Mouse (Mus musculus) lung, embryonic 16.5 days (tissue): Measurements from ENCODE around the gene Fmn2. TPM values are rescaled to one million over a fixed set of nuclear protein-coding genes. Genes with fewer than 3 reads are reported as not detected.

ENCODE experiments used
- ATAC-seq: fragments of 200-750 bp; cut with Nextera tagmentation; 2 replicates; pipeline ENCODE4 v1.8.0; 2017; ENCODE audit warnings: low read depth, mild to moderate bottlenecking, moderate library complexity
- H3K27ac ChIP-seq: fragments of 300-500 bp; sonication (generic); 2 replicates; pipeline ENCODE4 v1.5.1; 2014; ENCODE audit warnings: mild to moderate bottlenecking, control low read depth, low read length
- H3K27me3 ChIP-seq: fragments of 300-500 bp; sonication (generic); 2 replicates; pipeline ENCODE4 v1.6.1; 2014; ENCODE audit warnings: low read depth, low read length, mixed read lengths; ENCODE audit not compliant: control insufficient read depth, insufficient read depth
- H3K36me3 ChIP-seq: fragments of 300-500 bp; sonication (generic); 2 replicates; pipeline ENCODE4 v1.6.1; 2014; ENCODE audit warnings: low read length; ENCODE audit not compliant: control insufficient read depth, insufficient read depth
- H3K4me1 ChIP-seq: fragments of 300-500 bp; sonication (generic); replicated peaks from 2 replicates; pipeline ENCODE4 v1.6.1; 2014; ENCODE audit warnings: low read length, mixed read lengths; ENCODE audit not compliant: control insufficient read depth, insufficient read depth
- H3K4me2 ChIP-seq: fragments of 300-500 bp; sonication (generic); 2 replicates; pipeline ENCODE4 v1.6.1; 2014; ENCODE audit warnings: low read depth, low read length, control low read depth
- H3K4me3 ChIP-seq: fragments of 300-500 bp; sonication (generic); 2 replicates; pipeline ENCODE4 v1.5.1; 2014; ENCODE audit warnings: mild to moderate bottlenecking, low read length, control low read depth
- H3K9ac ChIP-seq: fragments of 300-500 bp; sonication (generic); 2 replicates; pipeline ENCODE4 v1.6.1; 2014; ENCODE audit warnings: low read length, control low read depth
- H3K9me3 ChIP-seq: fragments of 300-500 bp; sonication (generic); 2 replicates; pipeline ENCODE4 v1.6.1; 2016; ENCODE audit warnings: low read length; ENCODE audit not compliant: control insufficient read depth
- WGBS: fragments of 180-500 bp; shearing (Covaris S2); extraction: QIAGEN DNeasy Blood & Tissue Kit; methylation state at CpG from one replicate; pipeline ENCODE4 v1.1.7; 2014; 5-methylcytosine and 5-hydroxymethylcytosine counted together
- polyA plus RNA-seq: library from polyadenylated mRNA; unstranded; fragments of >200 nt; fragmentation: Nextera tagmentation; extraction: Ambion mirVana; gene quantifications from 2 replicates; pipeline ENCODE4 v1.2.1, GENCODE M21; 2015

Fmn2 gene
- polyA plus RNA-seq, 1 experiment from 2014 or later = 0.19 TPM

DNA sequence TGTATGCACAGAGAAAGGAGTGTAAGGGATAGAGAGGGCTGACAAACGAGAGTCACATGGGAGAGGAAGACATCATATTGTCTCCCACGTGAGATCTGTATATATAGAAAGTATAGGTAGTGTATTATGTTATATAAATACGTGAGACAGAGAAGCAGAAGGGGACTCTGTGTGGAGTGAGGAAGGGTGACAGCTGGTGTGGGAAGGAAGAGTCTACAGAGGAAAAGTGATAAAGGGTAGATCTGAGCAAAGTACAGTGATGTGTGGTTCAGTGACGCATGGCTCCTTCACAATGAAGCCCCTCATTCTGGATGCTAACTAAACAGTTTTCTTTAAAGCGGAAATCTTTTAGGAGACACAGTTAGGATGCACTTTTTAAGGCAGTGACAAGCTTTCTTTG lies 46.7 kb downstream of the Fmn2 start:
- H3K9me3 ChIP-seq = no peaks in the 10 kb centered on the region
- no peaks in the 10 kb centered on the region for H3K27me3 ChIP-seq
- no peaks in the 10 kb centered on the region for H3K36me3 ChIP-seq
- no peak overlapping the region for H3K4me3 ChIP-seq
- H3K9ac ChIP-seq = no peak overlapping the region
- no peak overlapping the region for H3K27ac ChIP-seq
- no peaks in the 10 kb centered on the region for H3K4me1 ChIP-seq
- no peak overlapping the region for H3K4me2 ChIP-seq
- ATAC-seq = no peak; the same call in 1 of the 2 replicates
- WGBS = 68% methylated on average over 5 of the region's 5 CpGs

DNA sequence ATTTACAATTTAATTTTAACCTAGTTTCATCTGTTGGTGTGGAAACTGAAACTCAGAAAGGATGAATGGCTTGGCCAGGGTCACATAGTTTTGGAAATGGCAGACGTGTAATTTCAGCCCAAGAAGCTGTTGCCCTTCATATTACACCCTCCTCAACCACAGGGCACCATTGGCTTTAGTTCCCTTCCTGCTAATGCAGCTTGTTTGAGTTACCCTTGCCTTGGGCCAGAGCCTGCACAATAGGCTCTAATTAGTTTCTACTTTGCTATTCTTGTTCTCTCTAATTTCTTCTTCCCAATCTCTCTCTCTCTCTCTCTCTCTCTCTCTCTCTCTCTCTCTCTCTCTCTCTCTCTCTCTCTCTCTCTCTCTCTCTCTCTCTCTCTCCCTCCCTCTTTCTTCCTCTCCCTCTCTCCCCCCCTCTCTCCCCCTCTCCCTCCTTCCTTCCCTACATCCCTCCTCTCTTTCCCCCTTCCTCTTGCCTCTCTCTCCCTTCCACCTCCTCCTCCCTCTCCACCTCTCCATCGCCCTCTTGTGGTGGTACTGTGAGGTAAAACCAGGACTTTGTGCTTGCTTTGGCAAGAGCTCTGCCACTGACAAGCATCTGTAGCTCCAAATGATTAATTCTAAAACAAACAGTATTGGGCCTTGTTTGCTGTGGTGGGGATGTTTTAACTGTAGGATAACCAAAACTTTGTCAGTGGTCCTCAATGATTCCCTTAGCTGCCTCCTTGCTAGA lies 51.8 kb downstream of the Fmn2 start:
- no peaks in the 10 kb centered on the region for H3K36me3 ChIP-seq
- no peak overlapping the region for H3K9ac ChIP-seq
- H3K4me2 ChIP-seq = no peak overlapping the region
- H3K4me1 ChIP-seq = no peaks in the 10 kb centered on the region
- ATAC-seq = no peak
- no peaks in the 10 kb centered on the region for H3K9me3 ChIP-seq
- no peak overlapping the region for H3K4me3 ChIP-seq
- 18% methylated on average over 2 of the region's 2 CpGs for WGBS
- H3K27me3 ChIP-seq = no peaks in the 10 kb centered on the region
- no peak overlapping the region for H3K27ac ChIP-seq

DNA sequence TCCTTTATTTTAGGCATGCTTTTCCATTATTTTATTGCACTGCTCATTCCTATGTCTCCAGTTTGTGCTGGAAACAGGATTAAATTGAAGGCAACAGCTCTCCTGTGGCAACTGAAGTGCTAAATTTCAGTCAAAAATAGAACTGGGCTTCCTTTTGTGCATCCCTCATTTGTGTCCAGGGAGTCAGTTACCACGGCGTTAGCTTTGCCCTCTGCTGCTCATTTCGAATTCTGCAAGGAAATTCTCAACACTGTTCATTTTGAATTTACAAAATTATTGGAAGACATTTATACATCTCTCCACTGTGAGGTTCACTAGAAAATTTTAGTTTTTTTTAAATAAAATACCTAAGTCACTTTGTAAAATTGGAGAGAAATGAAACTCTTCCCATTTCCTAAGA lies 53.8 kb downstream of the Fmn2 start:
- Histone ChIP-seq H3K4me3 (no peak overlapping the region), H3K27ac (no peak overlapping the region), H3K4me1 (no peaks in the 10 kb centered on the region), H3K4me2 (no peak overlapping the region), H3K9me3 (no peaks in the 10 kb centered on the region), H3K27me3 (no peaks in the 10 kb centered on the region), H3K36me3 (no peaks in the 10 kb centered on the region), H3K9ac (no peak overlapping the region)
- 75% methylated on average over 3 of the region's 3 CpGs for WGBS
- ATAC-seq = no peak

DNA sequence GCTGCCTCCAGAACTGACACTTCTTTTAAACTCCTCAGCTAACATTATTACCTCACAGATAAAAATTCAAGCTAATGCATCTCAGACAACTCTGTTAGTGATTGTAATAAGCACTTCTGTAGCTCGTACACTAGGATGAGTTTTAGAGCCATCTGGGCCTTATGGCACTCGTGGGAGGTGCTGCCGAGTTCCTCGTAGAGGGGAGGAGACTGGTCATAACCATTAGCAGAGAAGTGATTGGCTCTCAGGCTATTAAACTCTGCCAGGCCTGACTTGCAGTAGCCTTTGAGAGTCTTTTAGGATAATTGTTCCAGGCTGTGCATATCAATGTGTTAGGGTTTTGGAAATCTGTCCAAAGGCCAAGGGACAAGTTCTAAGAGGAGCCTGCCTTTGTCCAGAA lies 55.6 kb downstream of the Fmn2 start:
- no peak overlapping the region for H3K4me2 ChIP-seq
- no peaks in the 10 kb centered on the region for H3K4me1 ChIP-seq
- 58% methylated on average over 4 of the region's 4 CpGs for WGBS
- H3K27ac ChIP-seq = no peak overlapping the region
- H3K9ac ChIP-seq = no peak overlapping the region
- no peaks in the 10 kb centered on the region for H3K9me3 ChIP-seq
- H3K27me3 ChIP-seq = no peaks in the 10 kb centered on the region
- H3K36me3 ChIP-seq = no peaks in the 10 kb centered on the region
- ATAC-seq = no peak
- no peak overlapping the region for H3K4me3 ChIP-seq

DNA sequence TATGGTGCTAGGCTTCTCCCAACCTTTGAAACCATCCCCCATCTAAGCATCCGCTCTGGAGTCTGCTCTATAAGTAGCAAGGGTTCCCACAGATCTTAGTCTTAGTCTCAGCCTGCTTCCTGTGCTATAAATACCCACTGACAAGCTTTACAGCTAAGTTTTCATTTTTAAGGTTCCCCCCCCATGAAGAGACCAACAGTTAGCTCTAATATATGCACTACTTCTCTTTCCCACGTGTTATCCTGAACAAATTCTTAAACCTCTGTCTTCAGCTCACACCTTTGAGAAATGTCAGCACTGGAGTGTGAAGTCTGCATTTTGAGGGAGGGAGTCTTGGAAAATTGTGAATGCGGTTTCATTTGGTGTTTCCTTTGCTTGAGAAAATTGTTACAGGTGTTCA lies 56.2 kb downstream of the Fmn2 start:
- ATAC-seq = no peak

DNA sequence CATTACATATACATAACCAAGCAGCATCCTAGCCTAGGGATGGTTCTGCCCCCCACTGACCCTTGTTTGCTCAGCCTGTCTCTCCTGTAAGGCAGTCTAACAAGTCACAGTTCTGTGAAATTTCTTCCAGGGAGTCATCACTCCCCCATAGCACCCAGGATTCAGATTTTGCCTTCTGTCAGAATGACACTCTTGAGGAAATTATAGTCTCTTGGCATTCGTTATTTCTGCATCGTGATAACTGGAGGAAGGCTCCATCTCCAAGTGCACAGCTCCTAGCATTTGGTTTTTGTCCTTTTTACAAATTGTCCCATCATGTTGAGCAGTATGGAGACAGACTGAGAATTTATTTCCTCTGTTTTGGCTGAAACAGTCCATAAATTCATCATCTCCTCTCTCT lies 56.9 kb downstream of the Fmn2 start:
- WGBS = 81% methylated on average over 2 of the region's 2 CpGs

More for the DNA sequence above, 56.2 kb downstream of the Fmn2 start:
- no peak overlapping the region for H3K4me2 ChIP-seq
- H3K36me3 ChIP-seq = no peaks in the 10 kb centered on the region
- no peaks in the 10 kb centered on the region for H3K4me1 ChIP-seq
- no peaks in the 10 kb centered on the region for H3K9me3 ChIP-seq
- H3K4me3 ChIP-seq = no peak overlapping the region
- no peaks in the 10 kb centered on the region for H3K27me3 ChIP-seq
- WGBS = 49% methylated on average over 3 of the region's 3 CpGs
- no peak overlapping the region for H3K27ac ChIP-seq
- H3K9ac ChIP-seq = no peak overlapping the region

DNA sequence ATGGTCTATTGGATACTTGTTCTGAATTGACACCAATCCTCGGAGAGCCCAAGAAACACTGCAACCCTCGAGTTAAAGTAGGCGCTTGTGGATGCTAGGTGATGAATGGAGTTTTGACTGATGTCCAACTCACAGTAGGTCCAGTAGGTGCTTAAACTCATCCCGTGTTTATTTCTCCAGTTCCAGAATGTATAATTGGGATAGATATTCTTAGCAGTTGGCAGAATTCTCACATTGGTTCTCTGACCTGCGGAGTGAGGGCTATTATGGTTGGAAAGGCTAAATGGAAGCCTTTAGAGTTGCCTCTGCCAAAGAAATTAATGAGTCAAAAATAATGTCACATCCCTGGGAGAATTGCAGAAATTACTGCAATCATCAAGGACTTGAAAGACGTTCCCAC lies 62.9 kb downstream of the Fmn2 start:
- ATAC-seq = no peak
- 82% methylated on average over 6 of the region's 6 CpGs for WGBS
- Histone ChIP-seq H3K9me3 (no peaks in the 10 kb centered on the region), H3K9ac (no peak overlapping the region), H3K27me3 (no peaks in the 10 kb centered on the region), H3K4me3 (no peak overlapping the region), H3K4me2 (no peak overlapping the region), H3K27ac (no peak overlapping the region), H3K4me1 (no peaks in the 10 kb centered on the region), H3K36me3 (no peaks in the 10 kb centered on the region)

More for the DNA sequence above, 56.9 kb downstream of the Fmn2 start:
- H3K4me2 ChIP-seq = no peak overlapping the region
- no peak overlapping the region for H3K27ac ChIP-seq
- no peaks in the 10 kb centered on the region for H3K27me3 ChIP-seq
- H3K9ac ChIP-seq = no peak overlapping the region
- H3K4me3 ChIP-seq = no peak overlapping the region
- ATAC-seq = no peak
- no peaks in the 10 kb centered on the region for H3K36me3 ChIP-seq
- no peaks in the 10 kb centered on the region for H3K4me1 ChIP-seq
- no peaks in the 10 kb centered on the region for H3K9me3 ChIP-seq

DNA sequence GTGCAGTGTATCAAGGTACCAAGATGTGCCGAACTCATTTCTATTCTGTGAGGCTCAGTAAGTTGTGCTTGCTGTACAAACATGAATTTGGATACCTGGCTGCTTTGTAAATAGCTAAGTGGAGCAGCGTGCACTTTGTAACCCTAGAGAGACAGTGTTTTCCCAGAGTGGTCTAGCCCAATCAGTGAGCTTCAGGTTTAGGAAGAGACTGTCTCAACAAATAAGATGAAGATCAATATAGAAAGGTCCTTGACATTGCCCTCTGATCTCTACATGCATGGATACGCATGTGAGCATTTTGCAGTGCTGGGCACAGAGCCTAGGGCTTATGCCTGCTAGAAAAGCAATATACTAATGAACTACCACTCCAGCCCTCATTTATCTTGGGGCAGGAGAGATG lies 67.0 kb downstream of the Fmn2 start:
- no peak overlapping the region for H3K4me2 ChIP-seq
- H3K9me3 ChIP-seq = no peaks in the 10 kb centered on the region
- no peak overlapping the region for H3K27ac ChIP-seq
- no peaks in the 10 kb centered on the region for H3K27me3 ChIP-seq
- no peaks in the 10 kb centered on the region for H3K36me3 ChIP-seq
- H3K4me3 ChIP-seq = no peak overlapping the region
- H3K9ac ChIP-seq = no peak overlapping the region
- ATAC-seq = no peak
- WGBS = 63% methylated on average over 3 of the region's 3 CpGs
- no peaks in the 10 kb centered on the region for H3K4me1 ChIP-seq

DNA sequence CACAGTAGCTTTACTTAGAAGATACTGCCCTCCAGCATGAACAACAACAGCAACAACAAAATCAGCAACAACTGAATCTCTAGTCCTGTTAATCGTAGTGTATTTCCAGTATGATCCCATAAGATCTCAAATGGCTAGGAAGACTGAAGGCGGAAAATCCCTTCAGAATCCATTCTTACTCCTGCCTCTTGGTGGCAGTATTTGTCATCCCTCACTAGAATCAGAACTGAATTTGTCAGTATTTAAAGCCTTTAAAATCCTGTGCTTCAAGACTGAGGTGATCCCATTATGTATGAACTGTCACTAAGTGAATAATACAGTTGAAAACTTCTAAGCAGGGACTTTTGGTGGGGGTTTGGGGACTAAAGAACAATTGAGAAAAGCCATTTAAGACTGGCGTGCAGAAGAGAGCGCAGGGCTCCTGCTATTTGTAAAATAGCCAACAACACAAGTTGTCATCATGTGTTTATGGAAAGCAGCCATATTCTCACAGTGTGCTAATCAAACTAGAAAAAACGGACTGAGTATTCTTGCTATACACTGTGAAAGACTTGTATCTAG lies 90.9 kb downstream of the Fmn2 start:
- Histone ChIP-seq H3K4me1 (no peaks in the 10 kb centered on the region), H3K36me3 (no peaks in the 10 kb centered on the region), H3K27me3 (no peaks in the 10 kb centered on the region), H3K27ac (no peak overlapping the region), H3K9me3 (no peaks in the 10 kb centered on the region), H3K4me3 (no peak overlapping the region), H3K4me2 (no peak overlapping the region), H3K9ac (no peak overlapping the region)
- ATAC-seq = no peak
- WGBS = 52% methylated on average over 5 of the region's 5 CpGs
